Mouse (Mus musculus) limb, embryonic 11.5 days (tissue): ENCODE measurements around the gene Selenon. TPM values are rescaled to one million over a fixed set of nuclear protein-coding genes. Genes with fewer than 3 reads are reported as not detected.
"Not testable (repeated sequence)": the region's sequence is repeated elsewhere in the genome, so short reads cannot be mapped to it uniquely, and the experiment has no call there.

Source experiments
- ATAC-seq: fragments of 200-750 bp; cut with Nextera tagmentation; 2 replicates; pipeline ENCODE4 v1.8.0; 2017; ENCODE audit warnings: low read depth; ENCODE audit not compliant: insufficient number of reproducible peaks, low FRiP score, low TSS enrichment
- DNase-seq: peaks from one replicate; pipeline ENCODE4 v3.0.0-alpha.2; 2015; ENCODE audit warnings: low spot score
- H3K27ac ChIP-seq: fragments of 300-500 bp; sonication (generic); replicated peaks from 2 replicates; pipeline ENCODE4 v1.5.1; 2014; ENCODE audit warnings: low read depth, mild to moderate bottlenecking, low read length
- H3K27me3 ChIP-seq: fragments of 300-500 bp; sonication (generic); 2 replicates; pipeline ENCODE4 v1.6.1; 2014; ENCODE audit warnings: mild to moderate bottlenecking, low read length, mixed read lengths; ENCODE audit not compliant: control insufficient read depth, insufficient read depth
- H3K36me3 ChIP-seq: fragments of 300-500 bp; sonication (generic); 2 replicates; pipeline ENCODE4 v1.6.1; 2014; ENCODE audit warnings: mild to moderate bottlenecking, low read length, moderate library complexity, mixed read lengths; ENCODE audit not compliant: control insufficient read depth, insufficient read depth
- H3K4me1 ChIP-seq: fragments of 300-500 bp; sonication (generic); 2 replicates; pipeline ENCODE4 v1.6.1; 2014; ENCODE audit warnings: low read length, mixed read lengths; ENCODE audit not compliant: control insufficient read depth, insufficient read depth
- H3K4me2 ChIP-seq: fragments of 300-500 bp; sonication (generic); 2 replicates; pipeline ENCODE4 v1.6.1; 2014; ENCODE audit warnings: low read depth, mild to moderate bottlenecking, moderate library complexity; ENCODE audit not compliant: severe bottlenecking
- H3K4me3 ChIP-seq: fragments of 300-500 bp; sonication (generic); 2 replicates; pipeline ENCODE4 v1.5.1; 2014; ENCODE audit warnings: low read depth, low read length
- H3K9ac ChIP-seq: fragments of 300-500 bp; sonication (generic); 2 replicates; pipeline ENCODE4 v1.6.1; 2014; ENCODE audit warnings: mild to moderate bottlenecking, low read length
- H3K9me3 ChIP-seq: fragments of 300-500 bp; sonication (generic); 2 replicates; pipeline ENCODE4 v1.6.1; 2016; ENCODE audit warnings: low read length; ENCODE audit not compliant: control insufficient read depth
- WGBS: fragments of 180-500 bp; shearing (Covaris S2); extraction: QIAGEN DNeasy Blood & Tissue Kit; methylation state at CpG from one replicate; pipeline ENCODE4 v1.1.7; 2014; 5-methylcytosine and 5-hydroxymethylcytosine counted together
- microRNA-seq: library from miRNA; unstranded; fragments of <30 nt; microRNA quantifications from one replicate; pipeline ENCODE4, GENCODE M21; 2016
- polyA plus RNA-seq: library from polyadenylated mRNA; unstranded; fragments of >200 nt; fragmentation: Nextera tagmentation; extraction: Ambion mirVana; gene quantifications from 2 replicates; pipeline ENCODE4 v1.2.1, GENCODE M21; 2014

Gene Selenon
- polyA plus RNA-seq, 1 experiment from 2014 or later, result 31.7 TPM

DNA sequence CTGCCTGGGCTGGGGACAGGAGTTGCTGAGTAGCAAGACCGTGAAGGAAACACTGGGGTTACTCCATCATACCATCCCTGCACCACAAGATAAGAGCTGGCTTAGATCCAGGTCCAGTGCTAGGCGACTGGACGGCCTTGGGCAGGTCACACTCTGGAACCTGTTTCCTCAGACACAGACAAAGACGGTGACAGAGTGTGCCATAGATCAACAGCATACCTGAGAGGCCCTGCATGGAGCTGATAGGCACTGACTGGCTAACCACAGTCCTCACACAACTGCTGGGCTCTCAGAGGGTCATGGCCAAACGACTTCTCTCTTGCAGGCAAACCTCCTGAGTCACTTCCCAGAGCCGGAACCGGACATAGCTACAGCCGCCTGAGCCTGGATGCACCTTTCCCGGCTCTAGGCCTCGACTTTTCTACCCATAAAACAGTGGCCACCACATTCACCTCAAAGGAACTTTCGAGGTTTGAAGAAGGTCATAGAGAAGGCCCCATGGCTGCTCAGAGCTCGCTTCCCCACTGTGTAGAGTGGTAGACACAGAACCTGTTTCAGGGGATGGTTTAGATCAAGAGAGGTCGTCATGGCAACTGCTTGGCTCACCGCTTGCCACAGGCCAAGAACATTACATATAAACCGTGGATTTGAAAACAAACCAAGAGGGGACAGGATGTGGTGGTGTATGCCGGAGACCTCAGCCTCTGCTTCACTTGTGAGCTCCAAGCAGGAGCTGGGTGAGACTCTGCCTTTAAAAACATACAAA is 57.0 kb downstream of the Selenon start:
- no peak overlapping the region for H3K4me3 ChIP-seq
- peak; percentile 39 for DNase-seq
- H3K4me1 ChIP-seq, result 0 out of 2 replicates have a peak, but pooled peaks cover 10% of the 10 kb centered on the region
- no peak overlapping the region for H3K9ac ChIP-seq
- no peaks in the 10 kb centered on the region; the same call in 1 of the 2 replicates for H3K36me3 ChIP-seq
- ATAC-seq, result no peak
- WGBS, result 73% methylated on average over 16 of the region's 16 CpGs
- no peak overlapping the region for H3K4me2 ChIP-seq
- H3K27ac ChIP-seq, result no peak overlapping the region
- 0 out of 2 replicates have a peak, but pooled peaks cover 2% of the 10 kb centered on the region for H3K27me3 ChIP-seq
- H3K9me3 ChIP-seq, result no peaks in the 10 kb centered on the region

DNA sequence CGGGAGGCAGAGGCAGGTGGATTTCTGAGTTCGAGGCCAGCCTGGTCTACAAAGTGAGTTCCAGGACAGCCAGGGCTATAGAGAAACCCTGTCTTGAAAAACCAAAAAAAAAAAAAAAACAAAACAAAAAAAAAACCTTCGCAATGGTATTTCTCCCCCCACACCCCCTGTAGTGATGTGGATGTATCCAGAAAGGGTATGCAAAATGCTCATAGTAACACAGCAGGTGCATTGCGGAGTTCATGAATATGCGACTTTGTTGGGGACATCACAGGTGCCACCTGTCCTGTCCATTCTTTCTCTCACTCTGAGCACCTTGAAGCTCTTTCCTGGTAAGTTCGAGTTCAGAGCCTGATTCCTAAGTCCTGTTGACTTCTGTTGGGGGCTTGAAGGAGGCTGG is 57.8 kb downstream of the Selenon start:
- not testable (repeated sequence) for H3K9me3 ChIP-seq, H3K27ac ChIP-seq, ATAC-seq, H3K9ac ChIP-seq, H3K4me3 ChIP-seq, H3K36me3 ChIP-seq, H3K27me3 ChIP-seq, H3K4me2 ChIP-seq, DNase-seq
- WGBS, result 90% methylated on average over 6 of the region's 6 CpGs
- 0 out of 2 replicates have a peak, but pooled peaks cover 10% of the 10 kb centered on the region for H3K4me1 ChIP-seq

DNA sequence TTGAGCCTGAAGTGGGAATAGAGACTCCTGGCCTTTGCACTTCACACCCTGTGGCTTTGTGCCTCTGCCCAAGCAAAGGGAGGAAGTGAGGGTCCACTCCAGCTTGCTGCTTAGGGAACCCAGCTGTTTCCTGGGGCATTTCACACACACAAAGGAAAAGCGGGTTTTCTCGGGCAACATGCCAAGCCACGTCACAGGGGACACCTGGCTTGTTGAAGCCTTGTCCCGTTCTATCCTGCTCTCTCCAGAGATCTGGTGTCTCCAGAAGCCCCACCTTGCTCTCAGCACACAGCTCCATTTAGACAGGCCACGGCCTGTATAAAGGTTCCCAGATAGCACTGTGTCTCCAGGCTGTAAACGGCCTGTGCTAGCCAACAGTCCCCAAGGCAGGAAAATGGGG is 60.2 kb downstream of the Selenon start:
- H3K4me3 ChIP-seq, result no peak overlapping the region
- no peak overlapping the region for H3K27ac ChIP-seq
- WGBS, result 83% methylated on average over 6 of the region's 6 CpGs

DNA sequence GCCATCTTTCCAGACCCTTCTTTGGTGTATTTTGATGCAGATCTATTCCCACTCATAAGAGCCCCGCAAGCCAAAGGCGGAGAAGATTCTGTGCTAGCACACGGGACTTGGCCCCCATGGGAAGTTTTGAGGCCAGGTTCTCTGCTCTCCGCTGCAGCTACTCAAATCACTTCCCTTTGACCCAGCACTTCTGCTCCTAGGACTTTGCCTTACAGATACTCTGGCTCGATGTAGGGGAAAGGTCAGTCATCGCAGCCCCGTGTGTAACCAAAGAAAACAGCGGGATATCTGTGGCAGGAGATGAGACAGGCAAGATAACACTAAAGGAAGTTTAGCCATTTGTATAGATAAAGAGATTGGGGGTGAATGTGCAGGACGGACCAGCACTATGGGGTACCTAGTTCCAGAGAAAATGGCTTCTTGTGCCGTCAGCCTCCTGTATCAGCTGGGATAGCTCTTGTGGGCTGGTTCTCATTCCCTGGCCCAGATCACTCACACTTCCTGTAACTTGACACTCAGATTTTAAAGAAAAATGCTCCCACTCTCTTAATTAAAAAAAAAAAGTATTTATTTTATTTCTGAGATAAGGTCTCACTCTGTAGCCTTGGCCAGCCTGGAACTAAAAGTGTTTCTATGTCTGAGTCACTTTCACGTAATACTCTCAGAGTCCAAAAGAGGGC is 61.8 kb downstream of the Selenon start:
- Histone ChIP-seq H3K4me3 (no peak overlapping the region), H3K4me1 (no peaks in the 10 kb centered on the region), H3K27ac (no peak overlapping the region), H3K9me3 (no peaks in the 10 kb centered on the region), H3K36me3 (no peaks in the 10 kb centered on the region), H3K9ac (no peak overlapping the region), H3K4me2 (no peak overlapping the region), H3K27me3 (no peaks in the 10 kb centered on the region)
- 92% methylated on average over 11 of the region's 11 CpGs for WGBS
- DNase-seq, result no peak
- no peak for ATAC-seq

More for the DNA sequence above, 60.2 kb downstream of the Selenon start:
- ATAC-seq (no peak), DNase-seq (no peak)
- Histone ChIP-seq H3K4me1 (0 out of 2 replicates have a peak, but pooled peaks cover 5% of the 10 kb centered on the region), H3K9ac (peak overlapping the region; percentile 12; the same call in 1 of the 2 replicates), H3K27me3 (no peaks in the 10 kb centered on the region), H3K9me3 (no peaks in the 10 kb centered on the region), H3K4me2 (no peak overlapping the region), H3K36me3 (no peaks in the 10 kb centered on the region)

DNA sequence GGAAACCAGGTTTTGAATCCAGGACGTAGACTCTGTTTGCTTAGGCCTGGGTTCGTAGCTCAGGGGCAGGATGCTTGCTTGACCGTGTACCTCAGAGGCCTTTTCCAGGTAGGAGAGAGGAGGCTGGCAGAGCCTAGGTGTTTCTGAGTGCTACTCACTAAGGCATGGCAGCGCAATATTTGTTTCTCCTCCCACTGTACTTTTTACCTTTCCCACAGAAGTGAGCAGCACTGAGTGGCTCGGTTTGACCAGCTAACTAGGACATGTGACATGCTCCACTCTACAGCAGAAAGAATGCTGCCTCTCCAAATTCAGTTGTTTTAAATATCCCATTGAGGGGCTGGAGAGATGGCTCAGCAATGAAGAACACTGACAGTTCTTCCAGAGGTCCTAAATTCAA is 63.8 kb downstream of the Selenon start:
- Histone ChIP-seq H3K4me2 (no peak overlapping the region), H3K9me3 (no peaks in the 10 kb centered on the region), H3K4me1 (no peaks in the 10 kb centered on the region), H3K36me3 (no peaks in the 10 kb centered on the region), H3K27ac (no peak overlapping the region), H3K4me3 (no peak overlapping the region), H3K9ac (no peak overlapping the region), H3K27me3 (no peaks in the 10 kb centered on the region)
- no peak for DNase-seq
- no peak for ATAC-seq
- WGBS, result 90% methylated on average over 5 of the region's 5 CpGs

Small RNA genes lying within 50 kb of the gene (microRNA-seq; reads per million reads assigned to microRNA genes)
- not detected for gene Mir6403

Other genes with a start within 250 kb of the Selenon start
- gene Trim63, start 237.0 kb downstream of the Selenon start, polyA plus RNA-seq, result 0.51 and 0.55 TPM in 2 replicates
- gene Slc30a2, start 209.0 kb downstream of the Selenon start, polyA plus RNA-seq, result not detected in 2 replicates
- gene Extl1, start 168.3 kb downstream of the Selenon start, polyA plus RNA-seq, result 1.0 and 1.4 TPM in 2 replicates
- gene Pafah2, start 155.8 kb downstream of the Selenon start, polyA plus RNA-seq, result 9.5 and 10.8 TPM in 2 replicates
- 2,250 and 2,263 TPM in 2 replicates for gene Stmn1, start 83.8 kb downstream of the Selenon start, polyA plus RNA-seq
- 0.65 and 0.88 TPM in 2 replicates for gene Paqr7, start 55.5 kb downstream of the Selenon start, polyA plus RNA-seq
- gene Aunip, start 41.2 kb downstream of the Selenon start, polyA plus RNA-seq, result 8.9 and 10.0 TPM in 2 replicates
- 120 and 121 TPM in 2 replicates for gene Mtfr1l, start 16.8 kb downstream of the Selenon start, polyA plus RNA-seq
- gene Man1c1, start 152.1 kb upstream of the Selenon start, polyA plus RNA-seq, result 2.2 and 2.6 TPM in 2 replicates
- 14.5 and 16.8 TPM in 2 replicates for gene Ldlrap1, start 215.9 kb upstream of the Selenon start, polyA plus RNA-seq